Mouse (Mus musculus) stomach, postnatal 0 days (tissue): ENCODE results near the gene Gpld1.

Source experiments
- CTCF ChIP-seq: IDR thresholded peaks from 2 replicates; pipeline ENCODE4 v1.5.1; 2016; ENCODE audit warnings: antibody characterized with exemption, low read depth, mild to moderate bottlenecking, moderate library complexity
- EP300 ChIP-seq: optimal IDR thresholded peaks from 2 replicates; pipeline ENCODE3; 2016; ENCODE audit warnings: antibody characterized with exemption

DNA sequence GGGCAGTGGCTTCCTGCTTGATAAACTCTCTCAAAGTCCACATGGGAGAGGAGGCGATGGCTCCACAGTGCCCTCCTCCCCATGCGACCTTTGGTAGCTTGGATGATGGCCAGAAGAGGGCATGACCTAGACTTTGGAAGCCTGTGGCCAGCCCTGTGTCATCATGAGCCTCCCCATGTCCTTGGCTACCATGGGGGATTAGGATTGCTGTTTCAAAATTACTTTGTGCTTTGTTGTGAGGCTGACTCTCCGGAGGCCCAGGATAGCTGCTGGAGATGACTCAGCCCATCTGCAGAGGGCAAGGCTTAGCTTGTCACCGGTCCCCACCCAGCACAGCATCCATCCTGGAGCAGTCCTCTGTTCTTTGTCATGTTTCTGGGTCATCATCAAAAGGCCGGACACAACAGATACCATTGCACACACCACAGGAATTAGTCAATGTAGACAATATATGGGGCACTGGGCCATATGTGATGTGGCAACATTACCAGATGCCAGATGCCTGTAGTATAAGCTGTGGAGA, 34.9 kb downstream of the Gpld1 start:
- TF ChIP-seq CTCF (no peak), EP300 (no peak)
